Mouse (Mus musculus): ENCODE measurements at regions not wholly inside any gene's neighbourhood (a gene's known extent, or its start where the extent isn't known, plus 50 kb on each side); places are given as distances from the start of the nearest gene placed in this dataset.

- no peak overlapping the region for H3K4me3 ChIP-seq (replicated peaks; ENCODE audit: low read length)
- WGBS, result 40% methylated on average over 1 of the region's 1 CpGs
- no peak for TF ChIP-seq POLR2A (IDR thresholded peaks at IDR 0.05; ENCODE audit: borderline replicate concordance, extremely low read depth, insufficient read depth, insufficient read length)
- no peaks in the 10 kb centered on the region for H3K36me3 ChIP-seq (ENCODE audit: control insufficient read depth, insufficient read depth, low read length)
- H3K4me1 ChIP-seq (ENCODE audit: control insufficient read depth, insufficient read depth, low read length), result no peaks in the 10 kb centered on the region
- ATAC-seq (ENCODE audit: low FRiP score, low read depth), result no peak
- no peak overlapping the region for H3K4me2 ChIP-seq (replicated peaks; ENCODE audit: low read depth, low read length, severe bottlenecking)
- no peaks in the 10 kb centered on the region for H3K27me3 ChIP-seq (ENCODE audit: control insufficient read depth, insufficient read depth, low read length)
- no peak for DNase-seq (ENCODE audit: low spot score)
- H3K9ac ChIP-seq (ENCODE audit: low read depth, low read length, severe bottlenecking), result no peak overlapping the region
- H3K27ac ChIP-seq (replicated peaks; ENCODE audit: low read depth, low read length), result no peak overlapping the region
- H3K9me3 ChIP-seq (ENCODE audit: control insufficient read depth, low read length), result no peaks in the 10 kb centered on the region
These were observed 82.8 kb upstream of the Tnr start for GRCm38 (mm10) chr1:159440770-159441169.

- Histone ChIP-seq H3K4me2 (replicated peaks; ENCODE audit: low read depth, low read length, severe bottlenecking) (no peak overlapping the region), H3K4me3 (replicated peaks; ENCODE audit: low read length) (no peak overlapping the region), H3K9me3 (ENCODE audit: control insufficient read depth, low read length) (no peaks in the 10 kb centered on the region), H3K36me3 (ENCODE audit: control insufficient read depth, insufficient read depth, low read length) (no peaks in the 10 kb centered on the region), H3K27ac (replicated peaks; ENCODE audit: low read depth, low read length) (no peak overlapping the region), H3K9ac (ENCODE audit: low read depth, low read length, severe bottlenecking) (no peak overlapping the region), H3K4me1 (ENCODE audit: control insufficient read depth, insufficient read depth, low read length) (no peaks in the 10 kb centered on the region), H3K27me3 (ENCODE audit: control insufficient read depth, insufficient read depth, low read length) (no peaks in the 10 kb centered on the region)
- TF ChIP-seq POLR2A (IDR thresholded peaks at IDR 0.05; ENCODE audit: borderline replicate concordance, extremely low read depth, insufficient read depth, insufficient read length), result no peak
- no peak for DNase-seq (ENCODE audit: low spot score)
- WGBS, result 45% methylated on average over 1 of the region's 1 CpGs
- ATAC-seq (ENCODE audit: low FRiP score, low read depth), result no peak
These were observed 79.5 kb upstream of the Tnr start for GRCm38 (mm10) chr1:159444093-159444492.

GRCm38 (mm10) chr1:159445465-159445864 lies 78.1 kb upstream of the Tnr start:
- Histone ChIP-seq H3K4me2 (replicated peaks; ENCODE audit: low read depth, low read length, severe bottlenecking) (no peak overlapping the region), H3K4me3 (replicated peaks; ENCODE audit: low read length) (no peak overlapping the region), H3K9ac (ENCODE audit: low read depth, low read length, severe bottlenecking) (no peak overlapping the region), H3K4me1 (ENCODE audit: control insufficient read depth, insufficient read depth, low read length) (no peaks in the 10 kb centered on the region), H3K27ac (replicated peaks; ENCODE audit: low read depth, low read length) (no peak overlapping the region), H3K9me3 (ENCODE audit: control insufficient read depth, low read length) (no peaks in the 10 kb centered on the region), H3K27me3 (ENCODE audit: control insufficient read depth, insufficient read depth, low read length) (no peaks in the 10 kb centered on the region), H3K36me3 (ENCODE audit: control insufficient read depth, insufficient read depth, low read length) (no peaks in the 10 kb centered on the region)
- ATAC-seq (ENCODE audit: low FRiP score, low read depth), result no peak
- TF ChIP-seq POLR2A (IDR thresholded peaks at IDR 0.05; ENCODE audit: borderline replicate concordance, extremely low read depth, insufficient read depth, insufficient read length), result no peak
- no peak for DNase-seq (ENCODE audit: low spot score)
- 43% methylated on average over 1 of the region's 1 CpGs for WGBS

GRCm38 (mm10) chr1:159451462-159451861 lies 72.1 kb upstream of the Tnr start:
- no peak for DNase-seq (ENCODE audit: low spot score)
- Histone ChIP-seq H3K4me3 (replicated peaks; ENCODE audit: low read length) (no peak overlapping the region), H3K27me3 (ENCODE audit: control insufficient read depth, insufficient read depth, low read length) (no peaks in the 10 kb centered on the region), H3K9me3 (ENCODE audit: control insufficient read depth, low read length) (no peaks in the 10 kb centered on the region), H3K36me3 (ENCODE audit: control insufficient read depth, insufficient read depth, low read length) (no peaks in the 10 kb centered on the region), H3K9ac (ENCODE audit: low read depth, low read length, severe bottlenecking) (no peak overlapping the region), H3K27ac (replicated peaks; ENCODE audit: low read depth, low read length) (no peak overlapping the region), H3K4me2 (replicated peaks; ENCODE audit: low read depth, low read length, severe bottlenecking) (no peak overlapping the region), H3K4me1 (ENCODE audit: control insufficient read depth, insufficient read depth, low read length) (no peaks in the 10 kb centered on the region)
- 79% methylated on average over 3 of the region's 3 CpGs for WGBS
- TF ChIP-seq POLR2A (IDR thresholded peaks at IDR 0.05; ENCODE audit: borderline replicate concordance, extremely low read depth, insufficient read depth, insufficient read length), result no peak
- no peak for ATAC-seq (ENCODE audit: low FRiP score, low read depth)

- no peak for DNase-seq (ENCODE audit: low spot score)
- no peak for ATAC-seq (ENCODE audit: low FRiP score, low read depth)
- H3K9me3 ChIP-seq (ENCODE audit: control insufficient read depth, low read length), result no peaks in the 10 kb centered on the region
- H3K27ac ChIP-seq (replicated peaks; ENCODE audit: low read depth, low read length), result no peak overlapping the region
- H3K36me3 ChIP-seq (ENCODE audit: control insufficient read depth, insufficient read depth, low read length), result no peaks in the 10 kb centered on the region
- no peak for TF ChIP-seq POLR2A (IDR thresholded peaks at IDR 0.05; ENCODE audit: borderline replicate concordance, extremely low read depth, insufficient read depth, insufficient read length)
- no peaks in the 10 kb centered on the region for H3K27me3 ChIP-seq (ENCODE audit: control insufficient read depth, insufficient read depth, low read length)
- H3K4me3 ChIP-seq (replicated peaks; ENCODE audit: low read length), result no peak overlapping the region
- no peak overlapping the region for H3K9ac ChIP-seq (ENCODE audit: low read depth, low read length, severe bottlenecking)
- no peak overlapping the region for H3K4me2 ChIP-seq (replicated peaks; ENCODE audit: low read depth, low read length, severe bottlenecking)
- 56% methylated on average over 4 of the region's 4 CpGs for WGBS
- no peaks in the 10 kb centered on the region for H3K4me1 ChIP-seq (ENCODE audit: control insufficient read depth, insufficient read depth, low read length)
These were observed 62.7 kb upstream of the Tnr start for GRCm38 (mm10) chr1:159460876-159461275.

- no peak for DNase-seq (ENCODE audit: low spot score)
- no peak overlapping the region for H3K4me2 ChIP-seq (replicated peaks; ENCODE audit: low read depth, low read length, severe bottlenecking)
- no peak for TF ChIP-seq POLR2A (IDR thresholded peaks at IDR 0.05; ENCODE audit: borderline replicate concordance, extremely low read depth, insufficient read depth, insufficient read length)
These were observed 52.6 kb upstream of the Tnr start for GRCm38 (mm10) chr1:159470941-159471340.

More at GRCm38 (mm10) chr1:159470941-159471340, 52.6 kb upstream of the Tnr start:
- H3K36me3 ChIP-seq (ENCODE audit: control insufficient read depth, insufficient read depth, low read length), result no peaks in the 10 kb centered on the region
- no peaks in the 10 kb centered on the region for H3K9me3 ChIP-seq (ENCODE audit: control insufficient read depth, low read length)
- H3K9ac ChIP-seq (ENCODE audit: low read depth, low read length, severe bottlenecking), result no peak overlapping the region
- H3K4me3 ChIP-seq (replicated peaks; ENCODE audit: low read length), result no peak overlapping the region
- no peak for ATAC-seq (ENCODE audit: low FRiP score, low read depth)
- H3K27ac ChIP-seq (replicated peaks; ENCODE audit: low read depth, low read length), result no peak overlapping the region
- H3K27me3 ChIP-seq (ENCODE audit: control insufficient read depth, insufficient read depth, low read length), result no peaks in the 10 kb centered on the region
- H3K4me1 ChIP-seq (ENCODE audit: control insufficient read depth, insufficient read depth, low read length), result no peaks in the 10 kb centered on the region

Data from limb, embryonic 14.5 days (tissue).